Mouse (Mus musculus) forebrain, embryonic 11.5 days (tissue): Measurements from ENCODE around the gene Prps1l3. TPM values are rescaled to one million over a fixed set of nuclear protein-coding genes. Genes with fewer than 3 reads are reported as not detected.

Experiments
- ATAC-seq: fragments of 200-750 bp; cut with Nextera tagmentation; replicated peaks from 2 replicates; pipeline ENCODE4 v1.8.0; 2017; ENCODE audit warnings: moderate TSS enrichment; ENCODE audit not compliant: low FRiP score
- DNase-seq: peaks from one replicate; pipeline ENCODE4 v3.0.0-alpha.2; 2017; ENCODE audit warnings: low spot score
- H3K27ac ChIP-seq: fragments of 300-500 bp; sonication (generic); 2 replicates; pipeline ENCODE4 v1.5.1; 2014; ENCODE audit warnings: low read depth, low read length
- H3K27me3 ChIP-seq: fragments of 300-500 bp; sonication (generic); 2 replicates; pipeline ENCODE4 v1.6.1; 2014; ENCODE audit warnings: mild to moderate bottlenecking, low read length, mixed read lengths; ENCODE audit not compliant: control insufficient read depth, insufficient read depth
- H3K36me3 ChIP-seq: fragments of 300-500 bp; sonication (generic); 2 replicates; pipeline ENCODE4 v1.6.1; 2014; ENCODE audit warnings: mild to moderate bottlenecking, low read length, moderate library complexity, mixed read lengths; ENCODE audit not compliant: control insufficient read depth, insufficient read depth
- H3K4me1 ChIP-seq: fragments of 300-500 bp; sonication (generic); replicated peaks from 2 replicates; pipeline ENCODE4 v1.6.1; 2014; ENCODE audit warnings: low read length, mixed read lengths; ENCODE audit not compliant: control insufficient read depth, insufficient read depth
- H3K4me2 ChIP-seq: fragments of 300-500 bp; sonication (generic); 2 replicates; pipeline ENCODE4 v1.6.1; 2014; ENCODE audit warnings: low read depth, mild to moderate bottlenecking, low read length, moderate library complexity, mixed read lengths; ENCODE audit not compliant: severe bottlenecking
- H3K4me3 ChIP-seq: fragments of 300-500 bp; sonication (generic); 2 replicates; pipeline ENCODE4 v1.5.1; 2014; ENCODE audit warnings: low read depth, low read length
- H3K9ac ChIP-seq: fragments of 300-500 bp; sonication (generic); 2 replicates; pipeline ENCODE4 v1.6.1; 2014; ENCODE audit warnings: low read length
- H3K9me3 ChIP-seq: fragments of 300-500 bp; sonication (generic); 2 replicates; pipeline ENCODE4 v1.6.1; 2016; ENCODE audit warnings: low read length, mixed read lengths; ENCODE audit not compliant: control insufficient read depth
- WGBS: fragments of 180-500 bp; shearing (Covaris S2); extraction: QIAGEN DNeasy Blood & Tissue Kit; methylation state at CpG from one replicate; pipeline ENCODE4 v1.1.7; 2014; 5-methylcytosine and 5-hydroxymethylcytosine counted together
- polyA plus RNA-seq: library from polyadenylated mRNA; unstranded; fragments of >200 nt; fragmentation: Nextera tagmentation; extraction: Ambion mirVana; gene quantifications from 2 replicates; pipeline ENCODE4 v1.2.1, GENCODE M21; 2014

The Prps1l3 gene
- 77.6 and 77.7 TPM in 2 replicates for polyA plus RNA-seq

DNA sequence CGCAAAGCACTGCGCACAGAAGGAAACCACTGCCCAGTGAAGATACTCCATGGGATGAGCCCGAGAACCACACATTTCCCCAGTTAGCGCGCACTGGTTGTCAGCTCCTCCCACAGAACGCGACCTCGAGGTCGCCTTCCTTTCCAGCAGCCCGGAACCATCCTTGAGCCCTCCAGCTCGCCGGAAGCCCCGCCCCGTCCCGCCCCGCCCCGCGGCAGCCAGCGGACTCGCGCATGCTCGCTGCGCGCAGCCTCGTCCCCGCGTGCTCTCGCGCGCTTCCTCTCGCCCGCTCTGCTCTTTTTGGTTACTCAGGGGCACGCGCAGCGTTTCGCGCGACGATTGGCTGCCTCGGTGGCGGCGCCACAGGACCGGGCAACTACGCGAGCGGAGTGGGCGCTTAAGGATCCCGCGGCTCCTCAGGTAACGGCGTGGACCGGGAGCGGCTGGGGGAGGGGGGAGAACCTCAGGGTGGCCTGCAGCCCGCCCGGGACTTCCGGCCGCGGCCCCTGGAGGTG is at the start of gene Prps1l3, which contains the start of gene Mipol1:
Prps1l3 (plus strand) TSS at position 221 of the 515 bp plus-strand sequence.
Mipol1 (plus strand) TSS at position 236 of the 515 bp plus-strand sequence.
- Histone ChIP-seq H3K4me3 (peak within 1 kb of the TSS; percentile 59), H3K4me2 (peak within 1 kb of the TSS; percentile 63), H3K9ac (peak within 1 kb of the TSS; percentile 76), H3K4me1 (no peaks in the 10 kb centered on the region), H3K9me3 (no peaks in the 10 kb centered on the region), H3K36me3 (no peaks in the 10 kb centered on the region), H3K27me3 (no peaks in the 10 kb centered on the region), H3K27ac (peak within 1 kb of the TSS; percentile 78)
- WGBS = under 1% methylated on average over 56 of the region's 58 CpGs
- DNase-seq (peak; percentile 98), ATAC-seq (peak; percentile 96)

DNA sequence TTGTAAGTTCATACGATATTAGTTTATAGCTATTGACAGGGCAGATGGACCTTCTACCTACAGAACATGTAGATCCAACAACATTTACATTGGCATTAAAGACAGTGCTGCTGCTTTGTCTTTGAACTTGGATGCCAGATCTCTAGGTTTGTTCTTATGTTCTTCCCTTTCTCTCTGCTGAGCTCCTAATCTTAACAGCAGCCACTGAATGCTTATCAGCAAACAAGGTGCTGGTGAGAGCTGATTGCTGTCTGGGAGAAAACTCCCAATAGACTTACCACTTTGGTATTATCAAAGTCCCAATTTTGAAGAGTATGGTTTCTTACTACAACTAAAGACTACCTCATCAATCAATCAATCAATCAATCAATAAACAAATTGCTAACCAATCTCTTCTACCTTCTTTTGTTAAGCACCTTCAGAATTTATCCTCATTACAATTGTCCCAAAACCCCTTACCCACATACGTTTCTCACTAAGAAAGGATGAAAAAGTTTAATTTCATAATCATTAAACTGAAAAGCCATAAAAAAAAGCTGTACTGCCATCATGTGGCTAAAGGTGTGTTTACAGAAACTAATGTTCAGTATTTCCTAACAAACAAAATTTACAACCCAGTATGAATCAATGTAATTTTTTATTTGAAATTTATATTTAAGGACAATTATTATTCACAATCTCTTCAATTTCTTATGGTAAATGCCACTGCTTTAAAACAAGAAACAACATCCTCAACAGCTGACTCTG is 45.6 kb upstream of the Prps1l3 start:
- Histone ChIP-seq H3K4me1 (peaks cover 2% of the 10 kb centered on the region; the same call in 1 of the 2 replicates), H3K27ac (no peak overlapping the region), H3K4me2 (no peak overlapping the region), H3K27me3 (no peaks in the 10 kb centered on the region), H3K9ac (no peak overlapping the region), H3K4me3 (no peak overlapping the region), H3K9me3 (no peaks in the 10 kb centered on the region), H3K36me3 (no peaks in the 10 kb centered on the region)
- DNase-seq (no peak), ATAC-seq (no peak)
- 69% methylated on average over 2 of the region's 2 CpGs for WGBS

DNA sequence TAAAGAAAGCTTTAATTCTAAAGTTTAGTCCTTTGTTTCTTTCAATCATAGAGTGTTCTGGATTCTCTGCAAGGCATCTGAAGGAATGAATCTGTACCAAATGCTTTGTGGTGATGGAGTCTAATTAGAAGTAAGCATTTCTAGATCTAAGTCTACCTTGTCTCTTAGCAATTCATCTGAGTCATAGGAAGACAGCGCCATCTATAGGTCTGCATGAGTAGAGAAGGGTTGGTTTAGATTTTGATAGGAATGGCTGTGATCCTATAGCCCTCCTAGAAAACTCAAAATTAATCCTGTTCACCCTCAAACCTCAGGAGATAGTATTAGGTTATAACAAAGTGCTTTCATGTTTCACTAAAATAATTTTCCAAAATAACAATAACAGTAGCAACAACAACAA is 44.7 kb upstream of the Prps1l3 start:
- ATAC-seq = no peak

GRCm38 (mm10) chr12:57186126-57186525 is 44.1 kb upstream of the Prps1l3 start:
- no peaks in the 10 kb centered on the region for H3K36me3 ChIP-seq
- no peak overlapping the region for H3K27ac ChIP-seq
- ATAC-seq (no peak), DNase-seq (no peak)
- H3K4me1 ChIP-seq = no peaks in the 10 kb centered on the region
- H3K9me3 ChIP-seq = no peaks in the 10 kb centered on the region
- no peak overlapping the region for H3K4me3 ChIP-seq
- no peak overlapping the region for H3K9ac ChIP-seq
- 83% methylated on average over 2 of the region's 2 CpGs for WGBS
- H3K27me3 ChIP-seq = no peaks in the 10 kb centered on the region
- no peak overlapping the region for H3K4me2 ChIP-seq

More for the DNA sequence above, 44.7 kb upstream of the Prps1l3 start:
- no peak overlapping the region for H3K4me2 ChIP-seq
- no peaks in the 10 kb centered on the region for H3K4me1 ChIP-seq
- H3K9ac ChIP-seq = no peak overlapping the region
- WGBS = 3% methylated on average over 1 of the region's 1 CpGs
- no peaks in the 10 kb centered on the region for H3K9me3 ChIP-seq
- no peaks in the 10 kb centered on the region for H3K36me3 ChIP-seq
- H3K4me3 ChIP-seq = no peak overlapping the region
- H3K27me3 ChIP-seq = no peaks in the 10 kb centered on the region
- no peak for DNase-seq
- H3K27ac ChIP-seq = no peak overlapping the region

- WGBS = 91% methylated on average over 4 of the region's 4 CpGs
- no peak for ATAC-seq
- Histone ChIP-seq H3K4me2 (no peak overlapping the region), H3K9me3 (no peaks in the 10 kb centered on the region), H3K4me3 (no peak overlapping the region), H3K27ac (no peak overlapping the region), H3K36me3 (no peaks in the 10 kb centered on the region), H3K27me3 (no peaks in the 10 kb centered on the region), H3K9ac (no peak overlapping the region), H3K4me1 (no peaks in the 10 kb centered on the region)
- DNase-seq = no peak
Measured at GRCm38 (mm10) chr12:57187032-57187431, 43.2 kb upstream of the Prps1l3 start.

DNA sequence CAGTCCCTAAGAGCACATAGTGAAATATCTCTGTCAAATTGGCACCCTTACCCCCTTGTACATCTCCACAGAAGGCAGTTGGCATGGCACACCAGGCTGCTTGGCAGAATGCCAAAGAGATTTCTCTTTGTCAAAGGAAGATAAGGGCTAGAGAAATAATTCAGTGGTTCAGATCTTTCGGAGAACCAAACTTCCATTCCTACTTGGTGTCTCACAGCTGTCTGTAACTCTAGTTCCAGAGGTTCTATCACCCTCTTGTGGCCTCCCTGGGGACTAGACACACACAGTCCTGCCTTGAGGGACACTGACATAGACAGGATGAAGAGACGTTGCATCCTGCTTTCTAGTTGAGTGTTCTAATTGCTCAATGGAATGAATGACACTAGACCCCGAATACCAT is 35.6 kb upstream of the Prps1l3 start:
- Histone ChIP-seq H3K27ac (no peak overlapping the region), H3K4me1 (no peaks in the 10 kb centered on the region; the same call in 1 of the 2 replicates), H3K9ac (no peak overlapping the region), H3K4me2 (no peak overlapping the region), H3K36me3 (no peaks in the 10 kb centered on the region), H3K9me3 (no peaks in the 10 kb centered on the region), H3K4me3 (no peak overlapping the region), H3K27me3 (no peaks in the 10 kb centered on the region)
- DNase-seq (no peak), ATAC-seq (no peak)
- 47% methylated on average over 3 of the region's 3 CpGs for WGBS

DNA sequence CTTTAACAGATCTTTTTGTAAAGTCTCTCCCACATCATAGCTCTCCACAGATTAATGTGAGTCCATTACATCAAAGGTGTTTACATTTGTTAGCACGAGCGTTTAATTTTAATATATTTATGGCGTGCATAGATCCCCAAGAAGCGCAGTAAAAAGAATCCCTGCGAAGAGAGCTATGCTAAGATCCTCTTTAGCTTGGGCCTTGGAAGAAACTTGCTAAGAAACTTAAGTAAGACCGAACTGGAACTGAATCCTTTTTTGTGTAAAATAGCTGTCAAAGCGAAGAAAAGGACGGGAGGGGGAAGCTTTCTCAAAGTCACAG is 34.0 kb upstream of the Prps1l3 start:
- Histone ChIP-seq H3K4me1 (no peaks in the 10 kb centered on the region; the same call in 1 of the 2 replicates), H3K27ac (no peak overlapping the region; the same call in 1 of the 2 replicates), H3K9me3 (no peaks in the 10 kb centered on the region), H3K27me3 (no peaks in the 10 kb centered on the region), H3K9ac (peak overlapping the region; percentile 59), H3K36me3 (no peaks in the 10 kb centered on the region), H3K4me2 (peak overlapping the region; percentile 88), H3K4me3 (peak overlapping the region; percentile 50)
- ATAC-seq (no peak), DNase-seq (no peak)
- WGBS = 8% methylated on average over 8 of the region's 8 CpGs

DNA sequence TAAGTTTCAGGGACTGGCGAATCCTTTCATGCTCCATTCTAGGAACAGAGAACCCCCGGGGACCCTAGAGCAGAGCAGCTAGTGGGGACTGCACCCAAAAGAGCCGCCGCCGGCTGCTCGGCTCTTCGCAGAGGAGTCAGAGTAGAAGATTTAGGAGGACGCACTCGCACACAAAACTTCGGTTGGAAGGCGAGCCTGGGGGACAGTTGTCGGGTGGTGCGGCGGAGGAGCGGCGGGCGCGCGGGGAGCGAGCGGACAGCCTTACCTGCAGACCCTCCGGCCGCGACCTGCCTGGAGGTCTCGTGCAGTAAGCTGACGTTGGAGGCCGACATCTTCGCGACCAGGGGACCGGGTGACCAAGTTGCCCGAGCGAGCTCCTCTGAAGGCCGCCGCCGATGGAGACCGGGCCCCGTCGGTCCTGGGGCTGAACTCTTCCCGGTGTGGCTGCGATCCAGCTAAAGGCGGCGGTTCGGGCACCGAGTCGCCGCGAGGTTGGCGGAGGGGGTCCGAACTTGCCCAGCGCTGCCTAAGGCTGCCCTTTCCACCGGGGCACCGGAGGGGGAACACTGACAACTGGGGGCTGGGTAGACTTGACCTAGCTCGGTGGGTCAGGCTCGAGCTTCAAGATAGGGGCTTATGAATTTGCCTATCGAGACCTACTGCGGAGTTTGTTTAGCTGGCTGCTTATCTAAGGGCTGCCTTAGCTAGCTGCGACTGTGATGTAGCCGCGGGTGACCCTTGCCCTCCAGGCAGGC is 33.4 kb upstream of the Prps1l3 start:
- no peaks in the 10 kb centered on the region; the same call in 1 of the 2 replicates for H3K4me1 ChIP-seq
- ATAC-seq (peak; percentile 72), DNase-seq (peak; percentile 72)
- WGBS = under 1% methylated on average over 59 of the region's 59 CpGs
- no peaks in the 10 kb centered on the region for H3K9me3 ChIP-seq
- H3K27ac ChIP-seq = no peak overlapping the region; the same call in 1 of the 2 replicates
- H3K4me2 ChIP-seq = peak overlapping the region; percentile 88
- no peaks in the 10 kb centered on the region for H3K36me3 ChIP-seq
- H3K27me3 ChIP-seq = no peaks in the 10 kb centered on the region
- peak overlapping the region; percentile 59 for H3K9ac ChIP-seq
- peak overlapping the region; percentile 50 for H3K4me3 ChIP-seq
